Mouse (Mus musculus): Measurements from ENCODE around the gene Ap1g2.

DNA sequence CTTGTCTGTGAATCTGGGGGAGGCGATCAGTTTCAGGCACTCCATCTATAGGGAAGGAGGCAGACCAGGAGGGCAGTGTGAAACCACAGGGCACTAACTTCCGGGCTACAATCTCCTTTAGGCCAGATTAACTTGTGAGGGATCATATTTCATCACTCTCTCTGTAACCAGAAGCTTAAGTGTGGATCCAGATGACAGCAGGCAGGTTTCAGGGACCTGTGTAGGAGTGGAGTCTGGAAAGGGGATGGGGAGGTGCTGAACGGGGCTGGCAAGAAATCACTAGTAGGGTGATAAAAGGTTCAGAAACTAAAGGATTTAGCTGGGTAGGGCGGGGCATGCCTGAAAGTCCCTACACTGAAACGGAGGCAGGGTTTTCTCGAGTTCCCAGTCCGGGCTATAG is 1.0 kb downstream of the Ap1g2 start:
- TF ChIP-seq POLR2A (IDR thresholded peaks at IDR 0.05; ENCODE audit: low read depth, low read length): no peak; the same call in 1 of the 2 replicates
- TF ChIP-seq CTCF (IDR thresholded peaks at IDR 0.05; ENCODE audit: borderline replicate concordance, insufficient read depth, low read length): no peak

Measured in embryonic fibroblast, embryonic 13.5 days (primary cell).